Mouse (Mus musculus) heart, embryonic 11.5 days (tissue): ENCODE measurements at regions not wholly inside any gene's neighbourhood (a gene's known extent, or its start where the extent isn't known, plus 50 kb on each side); places are given as distances from the start of the nearest gene placed in this dataset.

Experiments used
- ATAC-seq: fragments of 200-750 bp; cut with Nextera tagmentation; replicated peaks from 2 replicates; pipeline ENCODE4 v1.8.0; 2017; ENCODE audit warnings: moderate library complexity; ENCODE audit not compliant: insufficient number of reproducible peaks, low FRiP score, low TSS enrichment
- H3K27ac ChIP-seq: fragments of 300-500 bp; sonication (generic); 2 replicates; pipeline ENCODE4 v1.5.1; 2014; ENCODE audit warnings: mild to moderate bottlenecking, low read depth, low read length
- H3K27me3 ChIP-seq: fragments of 300-500 bp; sonication (generic); 2 replicates; pipeline ENCODE4 v1.6.1; 2014; ENCODE audit warnings: mild to moderate bottlenecking, low read length, mixed read lengths; ENCODE audit not compliant: control insufficient read depth, insufficient read depth
- H3K36me3 ChIP-seq: fragments of 300-500 bp; sonication (generic); 2 replicates; pipeline ENCODE4 v1.6.1; 2014; ENCODE audit warnings: mild to moderate bottlenecking, low read length, moderate library complexity, mixed read lengths; ENCODE audit not compliant: control insufficient read depth, insufficient read depth
- H3K4me1 ChIP-seq: fragments of 300-500 bp; sonication (generic); 2 replicates; pipeline ENCODE4 v1.6.1; 2014; ENCODE audit warnings: low read length; ENCODE audit not compliant: control insufficient read depth, insufficient read depth
- H3K4me2 ChIP-seq: fragments of 300-500 bp; sonication (generic); 2 replicates; pipeline ENCODE4 v1.6.1; 2014; ENCODE audit warnings: mild to moderate bottlenecking, moderate library complexity
- H3K4me3 ChIP-seq: fragments of 300-500 bp; sonication (generic); 2 replicates; pipeline ENCODE4 v1.5.1; 2014; ENCODE audit warnings: low read depth, low read length
- H3K9ac ChIP-seq: fragments of 300-500 bp; sonication (generic); 2 replicates; pipeline ENCODE4 v1.6.1; 2014; ENCODE audit warnings: mild to moderate bottlenecking, low read depth, low read length, moderate library complexity
- H3K9me3 ChIP-seq: fragments of 300-500 bp; sonication (generic); replicated peaks from 2 replicates; pipeline ENCODE4 v1.6.1; 2016; ENCODE audit warnings: low read length; ENCODE audit not compliant: control insufficient read depth
- WGBS: fragments of 180-500 bp; shearing (Covaris S2); extraction: QIAGEN DNeasy Blood & Tissue Kit; methylation state at CpG from one replicate; pipeline ENCODE4 v1.1.7; 2014; ENCODE audit not compliant: insufficient replicate concordance; 5-methylcytosine and 5-hydroxymethylcytosine counted together

DNA sequence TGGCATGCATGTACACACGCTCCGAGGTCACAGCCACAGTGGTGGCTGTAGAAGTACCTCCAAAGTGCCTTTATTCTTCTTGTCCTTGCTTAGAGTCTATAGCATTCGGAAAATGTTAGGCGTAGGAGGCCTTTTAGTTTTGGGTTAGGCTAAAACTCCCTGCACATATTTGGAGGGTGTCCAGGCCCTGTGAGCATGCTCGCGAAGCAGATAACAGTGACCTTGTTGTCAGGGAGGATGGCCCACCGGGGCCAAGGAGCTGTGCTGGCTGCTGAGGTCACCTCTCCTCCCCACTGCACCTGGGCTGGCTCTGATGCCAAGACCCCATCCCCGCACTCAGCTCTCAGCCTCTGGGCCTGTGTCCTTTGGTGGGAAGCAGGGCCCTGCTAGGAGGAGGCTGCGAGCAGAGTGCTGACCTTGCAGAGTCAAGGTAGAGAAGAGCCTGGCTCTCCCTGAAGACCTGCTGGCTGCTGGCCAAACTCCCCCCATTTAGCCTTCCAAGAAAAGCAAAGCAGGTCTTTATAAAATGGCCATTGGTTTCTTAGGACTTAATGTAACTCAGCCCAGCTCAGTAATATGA lies 186.9 kb downstream of the Tdh start:
- no peaks in the 10 kb centered on the region for H3K27me3 ChIP-seq
- 60% methylated on average over 9 of the region's 9 CpGs for WGBS
- 0 out of 2 replicates have a peak, but pooled peaks have one; percentile 25 for ATAC-seq
- H3K9me3 ChIP-seq, result no peaks in the 10 kb centered on the region
- peak overlapping the region; percentile 54 for H3K27ac ChIP-seq
- H3K4me2 ChIP-seq, result no peak overlapping the region; the same call in 1 of the 2 replicates
- no peak overlapping the region for H3K4me3 ChIP-seq
- no peaks in the 10 kb centered on the region for H3K36me3 ChIP-seq
- peaks cover 20% of the 10 kb centered on the region for H3K4me1 ChIP-seq
- H3K9ac ChIP-seq, result peak overlapping the region; percentile 43; the same call in 1 of the 2 replicates
